Mouse (Mus musculus) liver, embryonic 14.5 days (tissue): ENCODE measurements around the gene Pde4d.

ENCODE experiments used
- CTCF ChIP-seq: IDR thresholded peaks from 2 replicates; pipeline ENCODE4 v1.5.1; 2016; ENCODE audit warnings: antibody characterized with exemption, low read depth, control low read depth
- EP300 ChIP-seq: IDR thresholded peaks from 2 replicates; pipeline ENCODE4 v1.6.1; 2016; ENCODE audit warnings: antibody characterized with exemption, low read depth

GRCm38 (mm10) chr13:109354017-109354416, 904.3 kb downstream of the Pde4d start:
- no peak for TF ChIP-seq EP300
- TF ChIP-seq CTCF, result no peak
